Mouse (Mus musculus): Measurements from ENCODE around the gene Setd6.

Gene Setd6

GRCm38 (mm10) chr8:95715676-95716531 lies at the start of gene Setd6:
Setd6 (plus strand) TSS chr8:95715881.
- no peak for DNase-seq (ENCODE audit: low read depth, low spot score)

GRCm38 (mm10) chr8:95668163-95668958 lies 47.3 kb upstream of the Setd6 start:
- no peak for DNase-seq (ENCODE audit: low read depth, low spot score)

GRCm38 (mm10) chr8:95669967-95670366 lies 45.7 kb upstream of the Setd6 start:
- no peak for DNase-seq (ENCODE audit: low read depth, low spot score)

- no peak for DNase-seq (ENCODE audit: low read depth, low spot score)
Measured at GRCm38 (mm10) chr8:95671861-95672260, 43.8 kb upstream of the Setd6 start.

- DNase-seq (ENCODE audit: low read depth, low spot score): no peak
Measured at GRCm38 (mm10) chr8:95672811-95673210, 42.9 kb upstream of the Setd6 start.

DNA sequence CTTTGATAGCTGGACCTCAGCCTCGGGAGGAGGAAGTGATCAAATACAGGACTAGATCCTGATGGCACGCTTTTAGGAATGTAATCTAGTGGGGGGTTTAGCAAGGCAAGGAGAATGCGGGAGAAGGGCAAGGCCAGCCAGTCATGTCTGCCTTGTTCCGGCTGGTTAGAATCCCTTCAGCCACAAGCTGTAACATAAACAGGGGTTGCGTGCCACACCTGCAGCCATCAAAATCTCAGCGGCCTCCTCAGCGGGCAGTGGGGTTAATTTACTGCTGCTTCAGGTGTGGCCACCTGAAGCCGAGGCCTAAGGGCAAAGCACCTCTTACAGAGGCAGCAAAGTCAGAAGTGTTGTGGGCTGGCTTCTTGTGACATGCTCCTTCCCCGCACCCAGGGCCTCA lies 39.0 kb upstream of the Setd6 start, which contains the start of gene Ndrg4:
Gene Ndrg4, plus strand, starts transcription at position 350 of the 400 bp plus-strand sequence.
- DNase-seq (ENCODE audit: low read depth, low spot score): no peak

- DNase-seq (ENCODE audit: low read depth, low spot score): no peak
Measured at GRCm38 (mm10) chr8:95677591-95678023, 38.1 kb upstream of the Setd6 start.

DNA sequence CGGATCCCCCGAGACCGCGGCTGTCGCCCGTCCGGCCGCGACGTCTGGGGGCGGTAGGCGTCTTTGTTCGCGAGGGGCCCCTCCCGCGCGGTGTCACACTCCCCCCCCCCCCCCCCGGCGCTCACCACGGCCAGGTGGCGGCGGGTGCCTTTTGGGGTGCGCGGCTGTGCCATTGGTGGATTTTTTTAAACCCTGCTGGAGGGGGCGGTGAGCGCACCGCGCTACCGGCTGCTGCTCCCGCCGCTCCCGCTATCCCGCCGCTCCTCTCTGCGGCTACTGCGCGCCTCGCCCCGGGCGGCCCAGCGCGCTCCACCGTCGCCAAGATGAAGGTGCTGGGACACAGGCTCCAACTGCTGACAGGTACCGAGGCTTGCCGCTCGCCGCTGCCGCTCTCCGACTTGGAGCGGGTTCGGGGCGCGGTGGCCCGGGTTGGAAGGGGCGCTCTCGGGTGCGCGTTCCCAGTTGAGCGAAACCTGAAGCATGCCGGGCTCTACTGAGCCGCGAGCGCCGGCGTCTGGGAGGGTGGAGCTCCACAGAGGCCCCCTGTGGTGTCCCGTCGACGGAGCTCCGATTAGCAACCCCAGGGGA lies 37.6 kb upstream of the Setd6 start:
- DNase-seq (ENCODE audit: low read depth, low spot score): no peak

DNA sequence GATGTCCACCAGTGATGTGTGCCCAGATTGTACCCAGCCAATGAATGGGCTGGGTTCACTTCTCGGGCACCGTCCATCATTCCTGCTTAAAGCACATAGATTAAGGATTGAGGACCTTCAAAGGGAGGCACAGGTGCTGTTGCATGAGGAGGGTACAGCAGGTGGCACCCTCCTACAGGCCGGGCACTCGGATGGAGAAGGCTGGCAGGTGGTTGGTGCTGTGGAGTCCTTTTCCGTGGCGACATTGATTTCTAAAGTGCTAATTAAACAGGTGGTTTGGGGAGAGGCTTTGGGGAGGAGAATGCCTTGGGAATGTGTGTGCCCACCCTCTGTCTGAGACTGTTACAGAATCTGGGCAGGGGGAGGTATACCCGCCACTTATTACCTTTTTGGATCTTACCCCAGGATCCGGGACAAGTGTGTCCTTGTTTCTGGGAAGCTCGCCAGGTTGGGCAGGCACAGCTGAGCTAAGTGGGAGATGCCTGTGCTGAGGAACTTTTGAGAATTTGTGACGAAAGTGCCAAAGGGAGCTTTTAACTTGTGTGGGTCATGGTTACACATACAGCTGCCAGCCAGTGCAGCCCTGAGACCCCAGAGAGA lies 27.5 kb upstream of the Setd6 start:
- peak; percentile 79 for DNase-seq (ENCODE audit: low read depth, low spot score)

- no peak for DNase-seq (ENCODE audit: low read depth, low spot score)
Measured at GRCm38 (mm10) chr8:95690929-95691541, 24.6 kb upstream of the Setd6 start.

DNA sequence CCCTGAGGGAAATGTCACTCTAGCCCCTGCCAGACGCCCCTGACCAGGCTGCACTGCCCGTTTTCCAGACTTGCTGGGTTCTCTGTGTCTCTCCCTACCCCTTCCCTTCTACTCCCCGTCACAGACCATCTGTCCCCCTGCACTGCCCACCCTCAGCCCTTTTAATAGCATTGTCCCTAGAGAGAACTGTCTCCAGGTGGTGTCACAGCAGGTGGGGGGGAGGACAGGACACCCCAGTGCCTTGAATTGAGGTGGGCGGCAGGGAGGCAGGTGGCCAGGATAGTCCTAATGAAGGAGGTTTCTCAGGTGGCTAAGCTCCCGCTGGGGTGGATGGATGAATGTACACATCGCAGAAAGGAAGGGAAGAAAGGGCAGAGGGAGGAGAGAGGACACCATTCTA lies 21.1 kb upstream of the Setd6 start:
- no peak for DNase-seq (ENCODE audit: low read depth, low spot score)

DNA sequence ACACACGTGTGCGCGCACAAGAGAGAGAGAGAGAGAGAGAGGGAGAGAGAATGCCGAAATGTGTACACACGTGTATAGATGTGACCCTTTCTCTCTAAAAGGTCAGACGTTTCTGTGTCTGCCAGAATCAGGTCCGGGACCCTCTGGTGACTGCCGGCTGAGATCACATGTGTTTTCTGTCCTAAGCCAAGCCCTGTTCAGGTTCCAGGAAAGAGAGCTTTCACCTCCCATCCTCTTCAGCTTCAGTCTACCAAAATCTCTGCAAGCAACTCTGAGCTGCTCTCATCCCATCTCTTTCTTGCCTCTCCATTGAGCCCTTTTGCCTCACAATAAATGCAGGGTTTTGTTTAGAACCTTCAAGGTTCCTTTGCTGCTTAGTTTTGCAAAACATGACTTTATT lies 19.0 kb upstream of the Setd6 start:
- no peak for DNase-seq (ENCODE audit: low read depth, low spot score)

- no peak for DNase-seq (ENCODE audit: low read depth, low spot score)
Measured at GRCm38 (mm10) chr8:95697128-95697527, 18.6 kb upstream of the Setd6 start.

GRCm38 (mm10) chr8:95698179-95698578 lies 17.5 kb upstream of the Setd6 start:
- no peak for DNase-seq (ENCODE audit: low read depth, low spot score)

- peak; percentile 95 for DNase-seq (ENCODE audit: low read depth, low spot score)
Measured at GRCm38 (mm10) chr8:95700282-95700681, 15.4 kb upstream of the Setd6 start.

DNA sequence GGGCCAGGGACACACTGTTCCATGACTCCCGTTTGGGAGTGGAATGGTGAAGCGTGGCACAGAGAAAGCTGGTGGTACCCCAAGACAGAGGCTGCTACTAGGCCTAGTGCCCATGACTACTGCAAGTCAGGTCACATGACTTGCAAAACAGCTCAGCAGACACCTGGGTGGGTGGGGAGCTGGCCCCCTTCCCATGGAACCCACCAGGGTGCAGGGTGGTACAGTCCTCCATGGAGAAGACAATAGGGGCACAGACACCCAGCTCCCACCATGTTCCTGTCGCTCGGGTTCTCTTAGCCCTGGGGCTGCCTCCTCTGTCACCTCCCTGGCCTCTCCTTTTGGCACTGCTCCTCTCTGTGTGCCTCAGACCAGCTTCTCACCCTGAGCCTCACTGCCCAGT lies 13.9 kb upstream of the Setd6 start:
- no peak for DNase-seq (ENCODE audit: low read depth, low spot score)

- DNase-seq (ENCODE audit: low read depth, low spot score): peak; percentile 96
Measured at GRCm38 (mm10) chr8:95702480-95703446, 12.9 kb upstream of the Setd6 start.

GRCm38 (mm10) chr8:95703461-95704260 lies 12.0 kb upstream of the Setd6 start:
- no peak for DNase-seq (ENCODE audit: low read depth, low spot score)

DNA sequence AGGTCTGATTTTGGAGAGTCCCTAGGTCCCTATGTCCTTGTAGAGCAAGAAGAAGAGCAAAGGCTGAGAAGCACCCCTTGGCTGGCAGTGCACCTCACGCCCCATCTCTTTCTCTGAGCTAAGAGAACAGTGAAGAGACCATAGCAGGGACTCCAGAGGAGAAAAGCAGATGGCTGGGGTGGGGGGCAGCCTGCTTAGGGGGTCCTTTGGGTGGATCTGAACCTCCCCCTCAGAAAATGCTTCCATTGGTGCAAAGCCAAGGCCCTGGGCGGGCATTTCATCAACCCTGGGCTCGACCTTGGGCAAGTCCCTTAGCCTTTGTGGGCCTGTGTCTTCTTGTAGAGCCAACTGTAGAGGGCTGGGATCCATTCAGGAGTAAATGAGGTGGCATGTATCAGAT lies 11.1 kb upstream of the Setd6 start:
- DNase-seq (ENCODE audit: low read depth, low spot score): no peak

Measured in telencephalon, adult 2 months (tissue).